Mouse (Mus musculus): ENCODE data around the gene Usp1. TPM values are rescaled to one million over a fixed set of nuclear protein-coding genes. Genes with fewer than 3 reads are reported as not detected.

The Usp1 gene
- 32.6 and 44.4 TPM in 2 replicates for polyA plus RNA-seq (2012; rRNA removed)

DNA sequence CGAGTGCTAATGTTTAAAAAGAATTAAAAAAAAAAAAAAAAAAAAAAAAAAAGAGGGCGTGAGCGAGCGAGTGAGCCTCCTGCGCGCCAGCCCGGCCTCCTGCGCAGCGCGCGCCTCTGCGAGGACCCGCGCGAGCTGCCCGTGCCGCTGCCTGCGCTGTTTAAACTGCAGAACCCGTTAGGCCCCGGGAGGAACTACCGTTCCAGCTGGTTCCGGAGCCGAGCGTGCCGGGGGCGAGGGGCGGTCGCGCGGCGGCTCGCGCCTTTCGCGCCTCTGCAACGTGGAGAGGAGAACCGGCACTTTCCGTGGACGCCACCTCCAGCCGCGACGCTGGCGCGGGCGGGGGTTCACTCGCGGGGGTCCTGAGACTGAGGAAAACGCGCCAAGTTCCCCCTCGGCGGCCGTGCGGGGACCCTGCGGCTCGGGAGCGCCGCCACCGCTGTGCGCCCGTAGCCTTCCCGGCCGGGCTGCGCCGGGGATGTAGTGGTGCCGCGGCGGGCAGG, at the start of gene Usp1:
Usp1 (plus strand) TSS at position 243 of the 503 bp plus-strand sequence.

Other genes with a start within 250 kb of the Usp1 start
- 0.12 and 0.49 TPM in 2 replicates for gene L1td1, start 197.1 kb upstream of the Usp1 start, polyA plus RNA-seq (2012; rRNA removed)
- 1.9 and 3.5 TPM in 2 replicates for gene Kank4, start 106.3 kb upstream of the Usp1 start, polyA plus RNA-seq (2012; rRNA removed)
- 0.02 TPM in 1 of 2 replicates, not detected in the other for gene I0C0044D17Rik, start 100.0 kb upstream of the Usp1 start, polyA plus RNA-seq (2012; rRNA removed)
- gene Angptl3, start 107.1 kb downstream of the Usp1 start, polyA plus RNA-seq (2012; rRNA removed), result 0.06 TPM in 1 of 2 replicates, not detected in the other
- 212 and 238 TPM in 2 replicates for gene Dock7, start 197.1 kb downstream of the Usp1 start, polyA plus RNA-seq (2012; rRNA removed)